In genomic region chr12:81331937-81332874, GRCm38 (mm10) we compare ENCODE assay signal across 8 mouse cellular contexts. TPM values are rescaled to one million over a fixed set of nuclear protein-coding genes. Genes with fewer than 3 reads are reported as not detected.
A peak's percentile ranks its signal among the peaks of the same experiment; 100 is the strongest.
DNase-seq lines count a peak whose midpoint lies in the region; ATAC-seq lines count a peak whose summit lies in the region.

No protein-coding gene starts in this region.

- no peaks in the 10 kb centered on the region for H3K9me3 ChIP-seq in kidney, embryonic 15.5 days (replicated peaks)
- no peaks in the 10 kb centered on the region for H3K9me3 ChIP-seq in liver, embryonic 13.5 days (replicated peaks)

- peak overlapping the region; percentile 57 for H3K4me3 ChIP-seq in kidney, embryonic 15.5 days (replicated peaks)
- H3K4me3 ChIP-seq in liver, embryonic 13.5 days (replicated peaks), result peak overlapping the region; percentile 49

- no peaks in the 10 kb centered on the region for H3K36me3 ChIP-seq in kidney, embryonic 15.5 days
- H3K36me3 ChIP-seq in liver, embryonic 13.5 days, result no peaks in the 10 kb centered on the region

- H3K27me3 ChIP-seq in kidney, embryonic 15.5 days, result peaks cover 54% of the 10 kb centered on the region
- H3K27me3 ChIP-seq in liver, embryonic 13.5 days, result peaks cover 62% of the 10 kb centered on the region

- ATAC-seq in kidney, embryonic 15.5 days (replicated peaks; ENCODE audit: low FRiP score), result peak; percentile 43; the same call in 1 of the 2 replicates
- ATAC-seq in liver, embryonic 13.5 days (ENCODE audit: low read depth), result no peak
- ATAC-seq in erythroid progenitor cell, adult 5-6 weeks (replicated peaks; ENCODE audit: low FRiP score, poor library complexity, severe bottlenecking), result no peak

- H3K4me2 ChIP-seq in kidney, embryonic 15.5 days, result peak overlapping the region; percentile 99
- H3K4me2 ChIP-seq in liver, embryonic 13.5 days, result peak overlapping the region; percentile 69

- no peak for DNase-seq in kidney, adult 11 months
- peak; percentile 87 to 88 for DNase-seq in cerebellum, postnatal 14 days
- DNase-seq in frontal cortex, postnatal 25 days (ENCODE audit: low spot score in 2 of 2), result peak; percentile 47 to 53
- peak; percentile 26 to 36 for DNase-seq in kidney, postnatal 4 days
- no peak for DNase-seq in liver, embryonic 13.5 days
- peak; percentile 77 for DNase-seq in right cerebral cortex, adult 18-20 months

- H3K4me1 ChIP-seq in kidney, embryonic 15.5 days, result peaks cover 21% of the 10 kb centered on the region
- H3K4me1 ChIP-seq in liver, embryonic 13.5 days (replicated peaks), result no peaks in the 10 kb centered on the region

- peak overlapping the region; percentile 51 for H3K9ac ChIP-seq in kidney, embryonic 15.5 days
- no peak overlapping the region for H3K9ac ChIP-seq in liver, embryonic 13.5 days

- H3K27ac ChIP-seq in kidney, embryonic 15.5 days, result no peak overlapping the region
- H3K27ac ChIP-seq in liver, embryonic 13.5 days, result no peak overlapping the region

- WGBS in kidney, embryonic 15.5 days, result 2% methylated on average over 43 of the region's 54 CpGs
- 5% methylated on average over 44 of the region's 54 CpGs for WGBS in liver, embryonic 13.5 days (ENCODE audit: insufficient replicate concordance)

RNA-seq across cellular contexts. Expression of gene Slc8a3, which starts 0.8 kb away (rescaled TPM):
- polyA plus RNA-seq in kidney, embryonic 15.5 days (2015; fragmentation: Nextera tagmentation; extraction: Ambion mirVana), result 0.48 and 1.1 TPM in 2 replicates
- polyA plus RNA-seq in liver, embryonic 13.5 days (2015; fragmentation: Nextera tagmentation; extraction: Ambion mirVana), result 0.06 and 0.08 TPM in 2 replicates
- total RNA-seq in erythroid progenitor cell, adult 5-6 weeks (2015; ENCODE audit: low replicate concordance), result not detected in 2 replicates
- not detected in 2 replicates for total RNA-seq in erythroid progenitor cell, adult 5-6 weeks (2017; ENCODE audit: low replicate concordance)

RNA-seq across cellular contexts. Expression of gene Gm4787, which starts 47.1 kb away (rescaled TPM):
- 0.13 and 0.21 TPM in 2 replicates for polyA plus RNA-seq in kidney, embryonic 15.5 days (2015; fragmentation: Nextera tagmentation; extraction: Ambion mirVana)
- polyA plus RNA-seq in liver, embryonic 13.5 days (2015; fragmentation: Nextera tagmentation; extraction: Ambion mirVana), result 0.06 and 0.07 TPM in 2 replicates
- not detected in 2 replicates for total RNA-seq in erythroid progenitor cell, adult 5-6 weeks (2015; ENCODE audit: low replicate concordance)
- total RNA-seq in erythroid progenitor cell, adult 5-6 weeks (2017; ENCODE audit: low replicate concordance), result not detected in 2 replicates

Comparison
In these comparisons a context has a peak if more than half of its experiments do, and no peak if none do; other contexts are left out.
1. DNase-seq: peak in cerebellum, postnatal 14 days (2 of 2), frontal cortex, postnatal 25 days (2 of 2), kidney, postnatal 4 days (2 of 2) and right cerebral cortex, adult 18-20 months (single experiment); none in kidney, adult 11 months (single experiment) and liver, embryonic 13.5 days (single experiment).